Mouse (Mus musculus) MEL (cell line): ENCODE measurements around the gene Nkap. TPM values are rescaled to one million over a fixed set of nuclear protein-coding genes. Genes with fewer than 3 reads are reported as not detected.
"Not testable (repeated sequence)": the region's sequence is repeated elsewhere in the genome, so short reads cannot be mapped to it uniquely, and the experiment has no call there.

Experiments used
- DNase-seq: peaks from one replicate; pipeline ENCODE4 v3.0.0; 2011; ENCODE audit warnings: low read depth, low spot score
- H3K27ac ChIP-seq: 2 replicates; pipeline ENCODE4 v1.5.1; 2012; ENCODE audit warnings: low read depth, mild to moderate bottlenecking, control low read depth, low read length, moderate library complexity; ENCODE audit not compliant: control insufficient read depth
- H3K27me3 ChIP-seq, 2 experiments: fragments of 150-350 bp in 1 of 2; sonication (generic) in 1 of 2; 2 replicates each; pipeline ENCODE4 v1.6.1; 2012; ENCODE audit warnings: low read length in 2 of 2, mild to moderate bottlenecking in 2 of 2, improper control_type of control experiment in 1 of 2, moderate library complexity in 1 of 2; ENCODE audit not compliant: insufficient read depth in 2 of 2, control insufficient read depth in 1 of 2
- H3K36me3 ChIP-seq, 2 experiments: 2 replicates each; pipeline ENCODE4 v1.6.1; 2012 to 2014; ENCODE audit warnings: low read length in 2 of 2, improper control_type of control experiment in 1 of 2, inconsistent platforms in 1 of 2, mild to moderate bottlenecking in 1 of 2; ENCODE audit not compliant: insufficient read depth in 2 of 2, control insufficient read depth in 1 of 2
- H3K4me1 ChIP-seq, 2 experiments: fragments of 150-350 bp in 1 of 2; sonication (generic) in 1 of 2; 2 replicates each; pipeline ENCODE4 v1.6.1; 2012; ENCODE audit warnings: low read length in 2 of 2, improper control_type of control experiment in 1 of 2, mild to moderate bottlenecking in 1 of 2; ENCODE audit not compliant: insufficient read depth in 2 of 2, control insufficient read depth in 1 of 2
- H3K4me3 ChIP-seq, 2 experiments: fragments of 150-350 bp in 1 of 2; sonication (generic) in 1 of 2; 2 replicates each; pipeline ENCODE4 v1.5.1; 2012; ENCODE audit warnings: low read depth in 2 of 2, low read length in 2 of 2, mild to moderate bottlenecking in 2 of 2, moderate library complexity in 2 of 2, control low read depth in 1 of 2, improper control_type of control experiment in 1 of 2; ENCODE audit not compliant: control insufficient read depth in 1 of 2, insufficient read depth in 1 of 2
- H3K79me2 ChIP-seq: 2 replicates; pipeline ENCODE4 v1.6.1; 2012; ENCODE audit warnings: mild to moderate bottlenecking, low read length, moderate library complexity; ENCODE audit not compliant: control insufficient read depth, poor library complexity, insufficient read depth
- H3K9ac ChIP-seq: 2 replicates; pipeline ENCODE4 v1.6.1; 2012; ENCODE audit warnings: low read depth, mild to moderate bottlenecking, control low read depth, low read length, moderate library complexity; ENCODE audit not compliant: control insufficient read depth, poor library complexity, severe bottlenecking
- H3K9me3 ChIP-seq: fragments of 150-350 bp; sonication (generic); replicated peaks from 2 replicates; pipeline ENCODE4 v1.6.1; 2012; ENCODE audit warnings: mild to moderate bottlenecking, low read length, improper control_type of control experiment, moderate library complexity; ENCODE audit not compliant: insufficient read depth
- CTCF ChIP-seq, 3 experiments: IDR thresholded peaks in 2 of 3; conservative IDR thresholded peaks in 1 of 3; 2 replicates each; pipeline ENCODE4 v1.5.1; 2011 to 2012; ENCODE audit warnings: low read length in 3 of 3, low read depth in 2 of 3, mild to moderate bottlenecking in 2 of 3, improper control_type of control experiment in 1 of 3, inconsistent platforms in 1 of 3, mixed read lengths in 1 of 3, moderate library complexity in 1 of 3; ENCODE audit not compliant: control insufficient read depth in 1 of 3, insufficient read depth in 1 of 3, poor library complexity in 1 of 3, severe bottlenecking in 1 of 3
- EP300 ChIP-seq, 2 experiments: IDR thresholded peaks; 2 replicates each; pipeline ENCODE4 v1.6.1; 2011; ENCODE audit warnings: improper control_type of control experiment in 2 of 2, low read length in 2 of 2, low read depth in 1 of 2, mild to moderate bottlenecking in 1 of 2
- GABPA ChIP-seq: IDR thresholded peaks from 2 replicates; pipeline ENCODE4 v1.6.1; 2012; ENCODE audit warnings: low read depth, mild to moderate bottlenecking, inconsistent platforms, low read length, improper control_type of control experiment, moderate library complexity
- MAZ ChIP-seq: IDR thresholded peaks from 2 replicates; pipeline ENCODE4 v1.6.1; 2012; ENCODE audit warnings: low read depth, mild to moderate bottlenecking, inconsistent platforms, low read length, improper control_type of control experiment
- NRF1 ChIP-seq: IDR thresholded peaks from 2 replicates; pipeline ENCODE4 v1.6.1; 2014; ENCODE audit warnings: low read depth, mild to moderate bottlenecking, inconsistent platforms, low read length, improper control_type of control experiment, moderate library complexity; ENCODE audit not compliant: poor library complexity, insufficient read depth, severe bottlenecking
- POLR2A ChIP-seq, 2 experiments: IDR thresholded peaks; 2 replicates each; pipeline ENCODE4 v1.6.1; 2011 to 2012; ENCODE audit warnings: low read length in 2 of 2, mild to moderate bottlenecking in 2 of 2, control low read depth in 1 of 2, improper control_type of control experiment in 1 of 2, low read depth in 1 of 2, moderate library complexity in 1 of 2; ENCODE audit not compliant: control insufficient read depth in 1 of 2, insufficient read depth in 1 of 2, poor library complexity in 1 of 2
- POLR2AphosphoS5 ChIP-seq: IDR thresholded peaks from 2 replicates; pipeline ENCODE4 v1.6.1; 2012; ENCODE audit warnings: low read depth, borderline replicate concordance, mild to moderate bottlenecking, inconsistent platforms, low read length, moderate library complexity, mixed read lengths
- RAD21 ChIP-seq: IDR thresholded peaks from 2 replicates; pipeline ENCODE4 v1.6.1; 2011; ENCODE audit warnings: mild to moderate bottlenecking, low read depth, low read length, improper control_type of control experiment
- SMC3 ChIP-seq: IDR thresholded peaks from 2 replicates; pipeline ENCODE4 v1.6.1; 2011; ENCODE audit warnings: low read depth, low read length, improper control_type of control experiment
- TBP ChIP-seq: IDR thresholded peaks from 2 replicates; pipeline ENCODE4 v1.8.0; 2011; ENCODE audit warnings: low read depth, low read length, improper control_type of control experiment
- UBTF ChIP-seq: IDR thresholded peaks from 2 replicates; pipeline ENCODE4 v1.6.1; 2012; ENCODE audit warnings: low read depth, mild to moderate bottlenecking, inconsistent platforms, low read length, improper control_type of control experiment, moderate library complexity, borderline replicate concordance; ENCODE audit not compliant: insufficient read depth
- USF2 ChIP-seq, 2 experiments: IDR thresholded peaks; 2 replicates each; pipeline ENCODE4 v1.6.1; 2011 to 2012; ENCODE audit warnings: improper control_type of control experiment in 2 of 2, low read length in 2 of 2, borderline replicate concordance in 1 of 2, inconsistent platforms in 1 of 2, low read depth in 1 of 2, mild to moderate bottlenecking in 1 of 2; ENCODE audit not compliant: insufficient read depth in 1 of 2
- ZNF384 ChIP-seq: IDR thresholded peaks from 2 replicates; pipeline ENCODE4 v1.6.1; 2012; ENCODE audit warnings: low read depth, mild to moderate bottlenecking, inconsistent platforms, low read length, improper control_type of control experiment
- polyA plus RNA-seq, 2 experiments: library from polyadenylated mRNA; stranded (reverse) in 1 of 2; unstranded in 1 of 2; fragments of >175 nt in 1 of 2; fragments of >200 nt in 1 of 2; gene quantifications; 2 replicates each; pipeline versions ENCODE4 v1.2.1 to v1.2.4; 2012; ENCODE audit warnings: low replicate concordance in 2 of 2, low read depth in 1 of 2; ENCODE audit not compliant: insufficient read length in 2 of 2, insufficient read depth in 1 of 2, missing spikeins in 1 of 2
- total RNA-seq: library from RNA; depleted of rRNA; stranded (reverse); fragments of 300-350 nt; gene quantifications from 2 replicates; pipeline ENCODE4 v1.2.3, GENCODE M21; 2012

Nkap gene
- total and polyA plus RNA-seq, 3 experiments, result 10.5 to 14.5 TPM; not detected in 1

DNA sequence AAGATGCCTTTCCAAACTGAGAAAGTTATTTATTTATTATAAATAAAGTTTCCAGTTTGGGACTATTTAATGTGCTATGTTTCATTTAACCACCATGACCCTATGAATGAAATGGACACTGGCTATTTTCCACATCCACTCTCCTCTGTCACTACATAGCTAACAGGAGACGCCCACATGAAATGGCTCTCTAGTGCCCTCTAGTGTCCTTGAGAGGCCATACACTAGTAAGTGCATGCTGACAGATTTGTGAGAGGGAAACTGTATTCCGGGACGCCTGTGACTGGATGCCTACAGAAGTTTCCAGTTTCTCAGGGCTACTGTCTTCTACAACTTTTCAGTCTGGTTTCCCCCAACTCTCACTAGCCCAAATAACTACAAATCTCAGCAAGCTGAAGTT, 40.5 kb downstream of the Nkap start (continued):
- TF ChIP-seq NRF1, result no peak
- TF ChIP-seq POLR2A (IDR thresholded peaks at IDR 0.05; ENCODE audit: control insufficient read depth in 1 of 2, insufficient read depth in 1 of 2, low read depth in 1 of 2, low read length in 2 of 2, poor library complexity in 1 of 2), result no peak
- TF ChIP-seq SMC3, result 0 out of 2 replicates have a peak, but pooled peaks have one; percentile 25
- TF ChIP-seq RAD21, result peak; percentile 43
- TF ChIP-seq EP300 (IDR thresholded peaks at IDR 0.05; ENCODE audit: low read depth in 1 of 2, low read length in 2 of 2), result no peak
- no peak for TF ChIP-seq TBP
- TF ChIP-seq MAZ, result no peak
- no peak for TF ChIP-seq GABPA
- TF ChIP-seq ZNF384, result no peak
- TF ChIP-seq CTCF (IDR thresholded peaks at IDR 0.05 in 2 of 3, conservative IDR thresholded peaks at IDR 0.05 in 1 of 3; ENCODE audit: control insufficient read depth in 1 of 3, insufficient read depth in 1 of 3, low read depth in 2 of 3, low read length in 3 of 3, poor library complexity in 1 of 3, severe bottlenecking in 1 of 3), result peak; percentile 45 to 74 (median 66)
- no peak for TF ChIP-seq POLR2AphosphoS5

DNA sequence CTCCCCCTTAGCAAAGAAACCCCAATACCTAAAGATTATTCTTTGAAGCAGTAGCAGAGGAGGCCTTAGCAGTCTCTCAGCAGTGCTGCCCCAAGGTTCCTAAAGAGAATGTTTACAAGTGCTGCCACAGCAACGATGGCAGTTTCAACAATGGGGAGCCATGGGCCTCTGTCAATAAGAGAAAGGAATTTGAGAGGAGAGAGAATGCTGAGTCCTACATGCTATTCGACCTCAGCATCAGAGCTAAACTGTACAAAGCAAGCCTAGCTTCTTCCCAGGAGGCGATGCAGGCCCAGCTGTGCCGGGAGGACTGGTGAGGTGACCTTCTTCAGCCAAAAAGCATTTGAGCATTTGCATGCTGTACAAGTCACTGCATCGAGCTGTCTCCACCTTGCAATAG, 42.1 kb downstream of the Nkap start, which contains the start of gene Akap14:
Akap14 (minus strand) TSS at position 101 of the 400 bp plus-strand sequence.
- Histone ChIP-seq H3K27ac (no peak within 1 kb of the TSS), H3K79me2 (no peaks in the 10 kb centered on the region), H3K4me3 (no peak within 1 kb of the TSS), H3K27me3 (no peaks in the 10 kb centered on the region), H3K4me1 (no peaks in the 10 kb centered on the region), H3K9ac (no peak within 1 kb of the TSS), H3K9me3 (no peaks in the 10 kb centered on the region), H3K36me3 (no peaks in the 10 kb centered on the region)
- no peak for TF ChIP-seq UBTF
- no peak for TF ChIP-seq USF2 (IDR thresholded peaks at IDR 0.05; ENCODE audit: borderline replicate concordance in 1 of 2, insufficient read depth in 1 of 2, low read depth in 1 of 2, low read length in 2 of 2)
- no peak for TF ChIP-seq RAD21
- no peak for DNase-seq

DNA sequence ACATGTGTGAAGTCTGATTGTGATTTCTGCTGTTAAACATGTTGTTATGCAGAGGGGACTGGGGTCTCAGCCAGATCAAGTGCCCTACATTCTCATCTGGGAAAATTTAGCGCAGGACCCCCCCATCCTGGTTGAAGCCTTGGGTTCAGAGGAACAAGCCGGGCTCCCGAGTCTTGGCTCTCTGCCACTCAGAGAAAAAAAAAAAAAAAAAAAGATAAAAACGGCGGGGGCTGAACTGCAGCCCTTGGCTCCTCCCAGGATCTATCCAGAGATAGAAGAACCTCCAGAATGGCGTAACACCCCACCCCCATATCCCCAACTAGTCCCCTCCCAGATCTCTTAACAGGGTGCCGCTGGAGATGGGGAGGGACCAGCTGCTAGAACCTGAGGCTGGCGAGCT, 57.8 kb downstream of the Nkap start:
- TF ChIP-seq ZNF384, result peak; percentile 90
- H3K4me1 ChIP-seq, H3K27me3 ChIP-seq, H3K27ac ChIP-seq, H3K9me3 ChIP-seq, H3K36me3 ChIP-seq, H3K79me2 ChIP-seq: not testable (repeated sequence)
- peak; percentile 42 for DNase-seq
- peak overlapping the region; percentile 34 for H3K9ac ChIP-seq
- H3K4me3 ChIP-seq, result peak overlapping the region; percentile 36 to 43; a peak in 3 of 4 replicates
